Mouse (Mus musculus): ENCODE measurements around the gene 4930432K21Rik.
A peak's percentile ranks its signal among the peaks of the same experiment; 100 is the strongest.

The 4930432K21Rik gene

DNA sequence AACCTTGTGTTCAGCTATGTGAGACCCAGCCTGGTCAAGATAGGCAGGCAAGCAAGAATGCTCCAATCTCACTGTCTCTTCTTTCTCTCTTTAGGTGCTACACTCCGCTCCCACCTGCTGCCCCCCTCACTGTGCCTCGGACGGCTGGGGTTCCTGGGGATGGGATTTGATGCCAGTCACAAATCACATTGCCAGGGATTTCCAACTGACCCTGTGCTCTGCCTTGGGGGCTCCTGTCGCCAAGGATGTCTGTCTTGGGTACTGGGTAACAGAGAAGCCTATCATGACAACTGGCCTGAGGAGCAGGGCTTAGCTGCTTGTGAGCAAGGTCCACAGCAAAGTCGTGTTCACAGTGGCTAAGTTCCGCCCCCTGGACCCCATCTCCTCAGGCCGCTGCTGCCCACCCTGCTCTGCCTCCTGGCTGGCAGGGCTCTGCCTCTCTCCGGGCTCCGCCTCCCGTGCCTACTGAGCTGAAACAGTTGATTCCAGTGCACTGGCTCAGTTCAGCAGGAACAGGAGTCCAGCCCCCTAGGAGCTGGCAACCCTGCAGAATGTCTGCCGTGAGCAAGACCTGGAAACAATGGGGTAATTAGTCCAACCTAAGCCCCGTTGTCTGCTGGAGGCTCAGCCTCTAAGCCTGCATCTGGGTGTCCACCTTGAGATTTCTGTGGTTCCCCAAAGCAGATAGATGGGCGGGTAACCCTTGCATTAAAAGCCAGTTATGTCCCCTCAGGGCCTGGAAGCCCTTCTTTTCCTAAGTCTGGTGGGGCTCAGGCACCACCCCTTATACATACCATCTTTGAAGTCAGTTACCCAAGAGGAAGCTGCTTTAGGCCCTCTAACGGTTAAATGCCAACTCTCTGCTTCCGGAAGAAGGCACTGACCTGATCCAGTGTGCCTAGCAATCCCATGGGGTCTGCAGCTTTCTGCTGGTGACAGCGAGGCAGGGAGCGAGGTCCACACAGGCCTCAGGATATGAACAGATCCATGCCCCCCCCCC is 60.9 kb downstream of the 4930432K21Rik start:
- no peak for ATAC-seq (ENCODE audit: low TSS enrichment)

DNA sequence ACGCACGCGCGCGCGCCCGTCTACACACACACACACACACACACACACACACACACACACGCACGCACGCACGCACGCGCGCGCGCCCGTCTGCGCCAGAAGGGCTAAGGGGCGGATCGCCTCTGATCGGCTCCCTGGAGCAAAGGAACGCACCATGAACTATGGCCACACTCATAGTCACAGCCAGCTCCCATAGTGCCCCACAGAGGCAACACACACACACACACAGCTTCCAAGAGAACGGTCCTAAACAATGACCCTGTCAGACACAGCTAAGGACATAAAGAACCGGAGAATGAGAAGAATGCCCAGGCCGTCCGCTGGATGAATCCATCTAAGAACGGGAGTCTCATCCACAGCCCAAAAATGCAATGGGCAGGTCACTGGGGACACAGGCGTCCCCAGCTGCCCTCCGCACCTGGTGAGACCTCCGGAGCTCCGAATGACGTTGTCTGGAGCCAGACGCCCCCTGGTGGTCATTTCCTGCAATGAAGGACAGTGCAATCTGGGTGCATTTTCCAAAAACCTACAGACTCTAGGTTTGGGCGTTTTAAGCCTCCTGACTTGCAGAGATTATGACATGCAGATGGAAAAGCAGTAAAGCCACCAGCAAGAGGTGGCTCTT is 62.5 kb downstream of the 4930432K21Rik start:
- peak; percentile 59 for ATAC-seq (ENCODE audit: low TSS enrichment)

DNA sequence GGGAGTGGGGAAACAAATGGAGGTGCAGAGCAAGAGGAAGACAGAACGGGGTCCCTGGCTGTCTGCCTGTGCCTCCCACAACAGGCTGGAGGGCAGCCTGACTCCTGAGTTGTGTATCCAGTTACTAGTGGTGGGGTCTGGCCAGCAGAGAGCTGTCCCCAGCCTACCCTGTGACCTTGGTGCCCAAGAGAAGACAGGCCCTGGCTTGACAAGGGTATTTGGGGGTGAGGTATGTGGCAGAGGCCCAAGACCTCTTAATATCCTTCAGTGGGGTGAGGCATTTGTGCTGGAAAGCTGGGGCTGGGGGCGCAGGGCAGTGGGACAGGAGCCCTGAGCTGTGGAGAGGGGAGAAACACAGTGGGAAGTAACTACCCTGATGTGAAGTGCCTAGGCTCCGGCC is 63.4 kb downstream of the 4930432K21Rik start:
- no peak for ATAC-seq (ENCODE audit: low TSS enrichment)

DNA sequence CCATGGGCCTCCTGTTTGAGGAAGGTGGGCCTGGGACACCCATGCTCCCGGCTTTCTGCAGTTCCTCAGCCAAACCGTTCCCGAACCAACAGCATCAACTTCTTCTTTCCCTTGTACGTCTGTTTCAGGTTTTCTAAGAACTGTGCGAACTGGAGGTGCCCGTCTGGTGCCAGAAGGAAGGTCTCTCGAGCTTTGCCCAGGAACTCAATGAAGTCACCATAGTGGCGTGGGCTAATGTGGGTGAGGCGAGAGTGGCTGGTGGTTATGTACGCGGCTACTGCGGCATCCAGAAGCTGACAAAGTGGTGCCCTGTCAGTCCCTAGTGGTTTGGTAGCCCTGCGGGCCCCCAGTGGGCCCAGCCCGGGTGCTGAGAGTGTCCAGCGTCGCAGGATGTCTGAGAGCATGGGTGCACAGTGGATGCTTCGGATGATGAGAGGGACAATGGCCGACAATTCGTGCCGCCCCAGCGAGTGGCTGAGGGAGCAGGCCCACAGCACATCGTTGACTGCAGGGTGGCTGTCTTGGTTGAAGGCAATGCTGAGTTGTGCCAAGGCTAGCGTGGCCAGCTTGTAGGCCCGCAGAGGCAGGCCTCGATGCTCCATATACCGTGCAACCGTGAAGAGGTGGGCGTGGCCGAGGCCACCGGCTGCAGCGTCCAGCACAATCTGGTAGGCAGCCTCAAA is 64.2 kb downstream of the 4930432K21Rik start:
- ATAC-seq (ENCODE audit: low TSS enrichment), result no peak

DNA sequence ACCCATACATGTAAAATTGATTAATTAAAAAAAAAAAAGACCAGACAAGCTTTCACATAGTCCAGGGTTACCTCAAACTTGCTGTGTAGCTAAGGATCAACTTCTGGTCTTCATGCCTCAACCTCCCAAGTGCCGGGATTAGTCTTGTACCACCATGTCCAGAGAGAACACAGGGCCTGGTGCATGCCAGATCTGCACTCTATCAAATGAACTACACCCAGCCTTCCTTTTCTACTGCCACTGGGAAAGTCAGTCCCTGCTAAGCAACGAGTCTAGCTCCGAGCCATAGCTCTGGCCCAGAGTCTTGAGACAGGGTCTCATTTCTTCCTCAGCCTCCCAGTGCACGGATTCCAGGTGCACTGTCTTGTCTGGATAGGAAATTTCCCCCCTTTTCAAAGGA is 65.5 kb downstream of the 4930432K21Rik start:
- ATAC-seq (ENCODE audit: low TSS enrichment), result no peak

DNA sequence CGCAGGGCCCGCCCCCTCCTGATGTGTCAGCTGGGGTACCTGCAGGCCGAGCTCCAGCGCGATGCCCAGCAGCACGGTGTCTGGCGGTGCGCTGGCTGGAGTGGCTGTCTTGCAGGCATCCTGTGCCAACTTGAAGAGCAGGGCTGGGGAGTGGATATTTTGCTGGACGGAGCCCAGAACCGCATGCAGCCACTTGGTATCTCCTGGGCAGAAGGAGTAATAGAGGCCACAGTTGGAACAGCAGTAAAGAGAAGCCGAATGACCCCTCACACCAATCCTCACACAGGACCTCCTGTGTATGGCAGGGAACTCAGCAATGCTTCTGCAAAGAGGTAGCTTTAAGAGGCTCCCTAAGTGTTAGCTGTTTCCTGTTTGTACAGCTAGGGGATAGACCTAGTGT is 69.4 kb downstream of the 4930432K21Rik start:
- no peak for ATAC-seq (ENCODE audit: low TSS enrichment)

DNA sequence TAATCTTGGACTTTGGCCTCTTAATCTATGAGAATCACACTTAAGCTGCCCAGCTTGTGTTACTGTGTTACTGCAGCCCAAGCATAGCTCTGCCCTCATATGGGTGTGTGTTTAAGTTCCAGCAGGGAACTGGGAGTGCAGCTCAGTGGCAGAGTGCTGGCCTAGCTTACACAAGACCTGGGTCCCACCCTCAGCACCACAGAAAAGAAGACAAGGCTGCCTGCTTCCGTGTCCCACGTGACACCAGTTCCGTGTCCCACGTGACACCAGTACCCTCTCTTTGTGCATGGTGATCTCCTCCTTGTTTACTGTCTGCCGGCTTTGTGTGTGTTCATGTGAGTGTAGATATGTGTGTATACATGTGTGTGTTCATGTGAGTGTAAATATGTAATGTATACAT is 70.3 kb downstream of the 4930432K21Rik start:
- no peak for ATAC-seq (ENCODE audit: low TSS enrichment)

DNA sequence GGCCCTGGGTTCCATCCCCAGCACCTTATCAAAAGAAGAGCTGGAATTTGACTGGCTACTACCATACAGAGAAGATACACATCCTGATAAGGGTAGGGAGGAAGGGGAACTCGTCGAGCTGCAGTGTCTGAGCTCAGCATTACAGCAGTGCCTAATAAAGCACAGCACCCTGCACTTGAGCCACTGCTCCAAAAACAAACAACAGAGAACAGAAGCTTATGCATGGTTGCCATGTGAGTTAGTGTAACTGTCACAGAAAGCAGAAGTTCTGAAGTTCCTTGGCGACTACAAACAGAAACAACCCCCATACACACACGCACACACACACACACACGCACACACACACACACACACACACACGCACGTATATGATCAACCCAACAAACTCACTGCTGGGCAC is 72.3 kb downstream of the 4930432K21Rik start:
- no peak for ATAC-seq (ENCODE audit: low TSS enrichment)

Measured in frontal cortex, adult (tissue).